Mouse (Mus musculus) cerebellum, adult 8-10 months (tissue): ENCODE data around the gene Sash1.
A peak's percentile ranks its signal among the peaks of the same experiment; 100 is the strongest.
"Not testable (repeated sequence)": the region's sequence is repeated elsewhere in the genome, so short reads cannot be mapped to it uniquely, and the experiment has no call there.

Experiments used
- DNase-seq: peaks from one replicate; pipeline ENCODE4 v3.0.0; 2022

The Sash1 gene

GRCm38 (mm10) chr10:8749537-8749936, 136.3 kb downstream of the Sash1 start:
- no peak for DNase-seq

GRCm38 (mm10) chr10:8747450-8748212, 138.2 kb downstream of the Sash1 start:
- DNase-seq: no peak

- no peak for DNase-seq
Observed at GRCm38 (mm10) chr10:8746082-8746696, 139.7 kb downstream of the Sash1 start.

GRCm38 (mm10) chr10:8742872-8743271, 143.0 kb downstream of the Sash1 start:
- peak; percentile 26 for DNase-seq

- no peak for DNase-seq
Observed at GRCm38 (mm10) chr10:8741505-8741904, 144.4 kb downstream of the Sash1 start.

- DNase-seq: no peak
Observed at GRCm38 (mm10) chr10:8740797-8741196, 145.1 kb downstream of the Sash1 start.

GRCm38 (mm10) chr10:8729387-8730337, 156.2 kb downstream of the Sash1 start:
- no peak for DNase-seq

GRCm38 (mm10) chr10:8719345-8719744, 166.5 kb downstream of the Sash1 start:
- no peak for DNase-seq

- no peak for DNase-seq
Observed at GRCm38 (mm10) chr10:8718831-8719230, 167.0 kb downstream of the Sash1 start.

- no peak for DNase-seq
Observed at GRCm38 (mm10) chr10:8717171-8717570, 168.7 kb downstream of the Sash1 start.

- DNase-seq: peak; percentile 65
Observed at GRCm38 (mm10) chr10:8715679-8716284, 170.1 kb downstream of the Sash1 start.

- DNase-seq: not testable (repeated sequence)
Observed at GRCm38 (mm10) chr10:8696636-8697035, 189.2 kb downstream of the Sash1 start.

- no peak for DNase-seq
Observed at GRCm38 (mm10) chr10:8693996-8694500, 191.8 kb downstream of the Sash1 start.

GRCm38 (mm10) chr10:8693561-8693960, 192.3 kb downstream of the Sash1 start:
- no peak for DNase-seq

- DNase-seq: no peak
Observed at GRCm38 (mm10) chr10:8692531-8692930, 193.3 kb downstream of the Sash1 start.

GRCm38 (mm10) chr10:8686219-8686618, 199.7 kb downstream of the Sash1 start:
- DNase-seq: no peak

GRCm38 (mm10) chr10:8685269-8685668, 200.6 kb downstream of the Sash1 start:
- DNase-seq: no peak

- DNase-seq: peak; percentile 34
Observed at GRCm38 (mm10) chr10:8682900-8683299, 203.0 kb downstream of the Sash1 start.

GRCm38 (mm10) chr10:8682341-8682740, 203.5 kb downstream of the Sash1 start:
- no peak for DNase-seq

GRCm38 (mm10) chr10:8676722-8677121, 209.1 kb downstream of the Sash1 start:
- DNase-seq: no peak
